Comparison of ENCODE assay signal across 17 mouse cellular contexts in the genomic region with DNA sequence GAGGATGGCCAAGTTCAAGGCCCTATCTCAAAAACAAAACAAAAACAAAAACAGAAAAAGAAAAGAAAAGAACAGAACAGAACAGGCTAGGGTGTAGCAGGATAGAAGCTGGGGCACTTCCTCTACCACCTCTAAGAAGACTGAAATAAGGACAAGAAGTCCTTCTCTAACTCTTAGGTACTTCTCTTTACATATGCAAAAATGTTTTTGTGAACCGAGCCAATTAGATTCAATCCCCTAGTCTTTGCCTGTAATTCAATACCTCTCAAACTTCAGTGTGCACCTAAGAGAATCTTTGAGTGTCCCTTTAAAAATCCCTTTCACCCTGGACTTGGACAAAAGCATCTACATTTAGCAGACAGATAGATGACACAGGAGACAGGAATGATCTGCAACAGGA. TPM values are rescaled to one million over a fixed set of nuclear protein-coding genes. Genes with fewer than 3 reads are reported as not detected.
DNase-seq lines count a peak whose midpoint lies in the region; ATAC-seq and TF ChIP-seq lines count a peak whose summit lies in the region.
"Had no signal": no experiment of that assay in that cellular context is flagged by ENCODE, and none has a peak within 500 bp of the region (broad histone marks: within the 10 kb centered on the region; RNA-seq: fewer than 3 reads in every experiment).

No protein-coding gene starts in this region.

- 41% methylated on average over 1 of the region's 1 CpGs for WGBS in heart, embryonic 12.5 days
- WGBS in forebrain, embryonic 12.5 days, result 21% methylated on average over 1 of the region's 1 CpGs
- WGBS in hindbrain, postnatal 0 days, result 15% methylated on average over 1 of the region's 1 CpGs
- WGBS in neural tube, embryonic 13.5 days, result 34% methylated on average over 1 of the region's 1 CpGs
- WGBS in intestine, embryonic 15.5 days, result 40% methylated on average over 1 of the region's 1 CpGs

- no peak for DNase-seq in heart, postnatal 4 days
- no peak for DNase-seq in hindbrain, postnatal 0 days (ENCODE audit: low spot score)
- DNase-seq in ovary, adult 18-20 months (ENCODE audit: low spot score), result no peak
- DNase-seq: adrenal gland, postnatal 14 days; embryo, embryonic 11 days; layer of hippocampus, postnatal 36 days; right cerebral cortex, postnatal 25 days had no signal

- no peak for ATAC-seq in heart, embryonic 12.5 days (ENCODE audit: insufficient number of reproducible peaks, low FRiP score)
- ATAC-seq in forebrain, embryonic 12.5 days (ENCODE audit: low FRiP score), result no peak
- no peak for ATAC-seq in hindbrain, postnatal 0 days
- ATAC-seq in neural tube, embryonic 13.5 days (ENCODE audit: low read depth), result no peak
- no peak for ATAC-seq in granulocyte monocyte progenitor cell, adult 5-6 weeks (replicated peaks; ENCODE audit: poor library complexity, severe bottlenecking)
- no peak for ATAC-seq in intestine, embryonic 15.5 days
- ATAC-seq: lung, postnatal 0 days; Patski had no signal

- H3K4me3 ChIP-seq in heart, embryonic 12.5 days, result no peak overlapping the region
- H3K4me3 ChIP-seq in forebrain, embryonic 12.5 days (replicated peaks), result peak overlapping the region; percentile 90
- H3K4me3 ChIP-seq in hindbrain, postnatal 0 days (ENCODE audit: low read length), result peak overlapping the region; percentile 78; the same call in 1 of the 2 replicates
- H3K4me3 ChIP-seq in neural tube, embryonic 13.5 days, result peak overlapping the region; percentile 79
- H3K4me3 ChIP-seq in intestine, embryonic 15.5 days (replicated peaks), result no peak overlapping the region
- H3K4me3 ChIP-seq: heart, embryonic 10.5 days had no signal

- H3K4me2 ChIP-seq in heart, embryonic 12.5 days, result peak overlapping the region; percentile 11; the same call in 1 of the 2 replicates
- peak overlapping the region; percentile 49 for H3K4me2 ChIP-seq in forebrain, embryonic 12.5 days
- peak overlapping the region; percentile 59 for H3K4me2 ChIP-seq in hindbrain, postnatal 0 days (ENCODE audit: low read depth, low read length)
- H3K4me2 ChIP-seq in neural tube, embryonic 13.5 days, result peak overlapping the region; percentile 62
- H3K4me2 ChIP-seq in intestine, embryonic 15.5 days (replicated peaks), result no peak overlapping the region

- H3K27me3 ChIP-seq in heart, embryonic 12.5 days (replicated peaks), result no peaks in the 10 kb centered on the region
- H3K27me3 ChIP-seq in forebrain, embryonic 12.5 days, result no peaks in the 10 kb centered on the region
- H3K27me3 ChIP-seq in hindbrain, postnatal 0 days (ENCODE audit: insufficient read depth, low read length), result no peaks in the 10 kb centered on the region
- no peaks in the 10 kb centered on the region for H3K27me3 ChIP-seq in neural tube, embryonic 13.5 days
- no peaks in the 10 kb centered on the region for H3K27me3 ChIP-seq in intestine, embryonic 15.5 days (replicated peaks)

- peaks cover 13% of the 10 kb centered on the region for H3K4me1 ChIP-seq in heart, embryonic 12.5 days (replicated peaks)
- H3K4me1 ChIP-seq in forebrain, embryonic 12.5 days, result peaks cover 42% of the 10 kb centered on the region
- 0 out of 2 replicates have a peak, but pooled peaks cover 3% of the 10 kb centered on the region for H3K4me1 ChIP-seq in hindbrain, postnatal 0 days (ENCODE audit: insufficient read depth, low read length)
- H3K4me1 ChIP-seq in neural tube, embryonic 13.5 days (replicated peaks), result peaks cover 43% of the 10 kb centered on the region
- no peaks in the 10 kb centered on the region; the same call in 1 of the 2 replicates for H3K4me1 ChIP-seq in intestine, embryonic 15.5 days (replicated peaks)

- H3K36me3 ChIP-seq in heart, embryonic 12.5 days, result no peaks in the 10 kb centered on the region
- H3K36me3 ChIP-seq in forebrain, embryonic 12.5 days (replicated peaks), result no peaks in the 10 kb centered on the region
- H3K36me3 ChIP-seq in hindbrain, postnatal 0 days (ENCODE audit: insufficient read depth, low read length), result no peaks in the 10 kb centered on the region
- H3K36me3 ChIP-seq in neural tube, embryonic 13.5 days, result no peaks in the 10 kb centered on the region
- H3K36me3 ChIP-seq in intestine, embryonic 15.5 days, result no peaks in the 10 kb centered on the region
- H3K36me3 ChIP-seq: heart, embryonic 10.5 days had no signal

- TF ChIP-seq CTCF in hindbrain, postnatal 0 days (IDR thresholded peaks at IDR 0.05; ENCODE audit: low read depth), result no peak

- H3K9ac ChIP-seq in heart, embryonic 12.5 days, result no peak overlapping the region
- H3K9ac ChIP-seq in forebrain, embryonic 12.5 days, result peak overlapping the region; percentile 5; the same call in 1 of the 2 replicates
- H3K9ac ChIP-seq in hindbrain, postnatal 0 days (replicated peaks; ENCODE audit: low read length), result no peak overlapping the region
- H3K9ac ChIP-seq in neural tube, embryonic 13.5 days, result peak overlapping the region; percentile 57
- no peak overlapping the region for H3K9ac ChIP-seq in intestine, embryonic 15.5 days

- no peak overlapping the region for H3K27ac ChIP-seq in heart, embryonic 12.5 days (ENCODE audit: poor library complexity, severe bottlenecking)
- H3K27ac ChIP-seq in forebrain, embryonic 12.5 days, result no peak overlapping the region
- no peak overlapping the region for H3K27ac ChIP-seq in hindbrain, postnatal 0 days
- H3K27ac ChIP-seq in neural tube, embryonic 13.5 days (replicated peaks), result no peak overlapping the region
- no peak overlapping the region for H3K27ac ChIP-seq in intestine, embryonic 15.5 days
- H3K27ac ChIP-seq: heart, embryonic 10.5 days; stomach, postnatal 0 days had no signal

- no peaks in the 10 kb centered on the region for H3K9me3 ChIP-seq in heart, embryonic 12.5 days (replicated peaks)
- H3K9me3 ChIP-seq in forebrain, embryonic 12.5 days, result no peaks in the 10 kb centered on the region
- no peaks in the 10 kb centered on the region for H3K9me3 ChIP-seq in hindbrain, postnatal 0 days (ENCODE audit: low read length)
- no peaks in the 10 kb centered on the region for H3K9me3 ChIP-seq in neural tube, embryonic 13.5 days
- H3K9me3 ChIP-seq in intestine, embryonic 15.5 days, result no peaks in the 10 kb centered on the region
- H3K9me3 ChIP-seq: heart, embryonic 10.5 days had no signal

RNA-seq across cellular contexts. Expression of a gene that starts 2.2 kb away (rescaled TPM):
- polyA plus RNA-seq in heart, embryonic 12.5 days (2016; fragmentation: Nextera tagmentation; extraction: Ambion mirVana), result 14.4 and 21.0 TPM in 2 replicates
- total RNA-seq in heart, postnatal 4 days (2021), result 10 to 100 TPM; 77.7 to 79.8 TPM
- polyA plus RNA-seq in forebrain, embryonic 12.5 days (2016; fragmentation: Nextera tagmentation; extraction: Ambion mirVana), result 62.3 and 66.0 TPM in 2 replicates
- 95.3 and 111 TPM in 2 replicates for total RNA-seq in hindbrain, postnatal 0 days (2014; rRNA removed)
- 63.8 and 68.8 TPM in 2 replicates for polyA plus RNA-seq in hindbrain, postnatal 0 days (2015; fragmentation: Nextera tagmentation; extraction: Ambion mirVana)
- polyA plus RNA-seq in neural tube, embryonic 13.5 days (2015; fragmentation: Nextera tagmentation; extraction: Ambion mirVana), result 114 and 122 TPM in 2 replicates
- total RNA-seq in granulocyte monocyte progenitor cell, adult 5-6 weeks (2014; fragmentation: Nextera tagmentation), result 0.15 TPM in 1 of 2 replicates, not detected in the other
- total RNA-seq in granulocyte monocyte progenitor cell, adult 5-6 weeks (2017), result 0.39 TPM in 1 of 2 replicates, not detected in the other
- 15.9 and 16.9 TPM in 2 replicates for polyA plus RNA-seq in intestine, embryonic 15.5 days (2015; fragmentation: Nextera tagmentation; extraction: Ambion mirVana)
- polyA plus RNA-seq: liver, adult 2 months had no signal

Comparison
In these comparisons a context has a peak if more than half of its experiments do, and no peak if none do; other contexts are left out.
1. H3K4me3 ChIP-seq: peak in forebrain, embryonic 12.5 days (single experiment), hindbrain, postnatal 0 days (single experiment) and neural tube, embryonic 13.5 days (single experiment); none in heart, embryonic 12.5 days (single experiment) and intestine, embryonic 15.5 days (single experiment).
2. H3K9ac ChIP-seq: peak in forebrain, embryonic 12.5 days (single experiment) and neural tube, embryonic 13.5 days (single experiment); none in heart, embryonic 12.5 days (single experiment), hindbrain, postnatal 0 days (single experiment) and intestine, embryonic 15.5 days (single experiment).